Mouse (Mus musculus) cerebellum, adult 2 months (tissue): ENCODE results near the gene Mapre3. TPM values are rescaled to one million over a fixed set of nuclear protein-coding genes. Genes with fewer than 3 reads are reported as not detected.

Source experiments
- DNase-seq, 2 experiments: peaks; one replicate each; pipeline ENCODE4 v3.0.0; 2021
- H3K27ac ChIP-seq: fragments of 200-500 bp; 2 replicates; pipeline ENCODE4 v1.5.1; 2012; ENCODE audit warnings: low read length, control low read depth, inconsistent platforms; ENCODE audit not compliant: insufficient read depth
- H3K27me3 ChIP-seq: fragments of 200-500 bp; 2 replicates; pipeline ENCODE4 v1.6.1; 2012; ENCODE audit warnings: inconsistent platforms, mild to moderate bottlenecking, low read length, moderate library complexity; ENCODE audit not compliant: control insufficient read depth, insufficient read depth
- H3K4me1 ChIP-seq: fragments of 200-500 bp; 2 replicates; pipeline ENCODE4 v1.6.1; 2011; ENCODE audit warnings: low read length; ENCODE audit not compliant: control insufficient read depth, insufficient read depth
- H3K4me3 ChIP-seq: fragments of 200-500 bp; replicated peaks from 2 replicates; pipeline ENCODE3; 2011; ENCODE audit warnings: mild to moderate bottlenecking, low read depth, low read length, control low read depth; ENCODE audit not compliant: insufficient read depth
- CTCF ChIP-seq: fragments of 200-500 bp; IDR thresholded peaks from 2 replicates; pipeline ENCODE4 v1.5.1; 2011; ENCODE audit warnings: low read depth, mild to moderate bottlenecking, control low read depth, low read length, moderate library complexity, borderline replicate concordance; ENCODE audit not compliant: insufficient read depth
- POLR2A ChIP-seq: fragments of 200-500 bp; IDR thresholded peaks from 2 replicates; pipeline ENCODE4 v1.6.1; 2011; ENCODE audit warnings: low read length, control low read depth, borderline replicate concordance; ENCODE audit not compliant: insufficient read depth
- WGBS: fragments of 180-500 bp; shearing (Covaris S2); methylation state at CpG from one replicate; pipeline ENCODE4 v1.1.7; 2018; 5-methylcytosine and 5-hydroxymethylcytosine counted together
- polyA plus RNA-seq: library from polyadenylated mRNA; depleted of rRNA; stranded (reverse); fragments of >200 nt; gene quantifications from 2 replicates; pipeline ENCODE4 v1.2.3, GENCODE M21; 2012; rRNA removed

Gene Mapre3
- 276 and 288 TPM in 2 replicates for polyA plus RNA-seq

- Histone ChIP-seq H3K4me3 (peak within 1 kb of the TSS; percentile 92), H3K4me1 (peaks cover 21% of the 10 kb centered on the region), H3K27ac (peak within 1 kb of the TSS; percentile 80), H3K27me3 (no peaks in the 10 kb centered on the region)
- WGBS = under 1% methylated on average over 59 of the region's 59 CpGs
- DNase-seq = peak; percentile 93 to 96
- peak; percentile 45; the same call in 1 of the 2 replicates for TF ChIP-seq POLR2A
- no peak for TF ChIP-seq CTCF
Observed at GRCm38 (mm10) chr5:30814424-30815119, at the start of gene Mapre3. Gene Mapre3, plus strand, starts transcription at chr5:30814641.

GRCm38 (mm10) chr5:30765596-30766370, 48.7 kb upstream of the Mapre3 start:
- Histone ChIP-seq H3K27ac (no peak overlapping the region), H3K4me1 (peaks cover 17% of the 10 kb centered on the region), H3K4me3 (no peak overlapping the region), H3K27me3 (no peaks in the 10 kb centered on the region)
- no peak for DNase-seq
- WGBS = 75% methylated on average over 12 of the region's 12 CpGs
- TF ChIP-seq POLR2A = no peak
- TF ChIP-seq CTCF = no peak

DNA sequence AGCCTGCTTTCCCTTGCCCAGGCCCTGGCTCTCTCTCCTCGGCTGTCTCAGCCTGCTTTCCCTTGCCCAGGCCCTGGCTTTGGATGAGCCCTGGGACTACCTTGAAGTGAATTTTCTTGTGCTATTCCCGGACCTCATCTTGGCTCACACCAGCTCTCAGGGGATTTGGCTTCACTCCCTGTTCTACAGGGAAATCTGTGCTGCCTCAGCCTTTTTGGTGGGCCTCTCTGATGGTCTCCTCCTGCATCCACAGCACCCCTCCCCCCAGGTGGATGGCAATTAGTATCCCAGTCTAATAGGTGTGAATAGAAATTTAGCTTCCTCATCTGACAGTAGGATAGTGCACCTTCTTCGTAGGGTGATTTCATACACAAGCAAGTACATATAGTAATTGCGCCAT, 46.4 kb upstream of the Mapre3 start:
- Histone ChIP-seq H3K27ac (peak overlapping the region; percentile 16), H3K4me3 (no peak overlapping the region), H3K4me1 (peaks cover 17% of the 10 kb centered on the region), H3K27me3 (no peaks in the 10 kb centered on the region)
- TF ChIP-seq POLR2A (no peak), CTCF (no peak)
- WGBS = 35% methylated on average over 4 of the region's 4 CpGs
- peak in 1 of 2 experiments; percentile 18 for DNase-seq

- Histone ChIP-seq H3K4me1 (peaks cover 17% of the 10 kb centered on the region), H3K27ac (no peak overlapping the region), H3K27me3 (no peaks in the 10 kb centered on the region), H3K4me3 (no peak overlapping the region)
- peak; percentile 37 to 41 for DNase-seq
- TF ChIP-seq POLR2A (no peak), CTCF (no peak)
- 9% methylated on average over 9 of the region's 9 CpGs for WGBS
Observed at GRCm38 (mm10) chr5:30768598-30768997, 45.8 kb upstream of the Mapre3 start.

- Histone ChIP-seq H3K4me3 (no peak overlapping the region), H3K27ac (no peak overlapping the region), H3K4me1 (peaks cover 17% of the 10 kb centered on the region), H3K27me3 (no peaks in the 10 kb centered on the region)
- TF ChIP-seq POLR2A (no peak), CTCF (no peak)
- 67% methylated on average over 9 of the region's 9 CpGs for WGBS
- DNase-seq = no peak
Observed at GRCm38 (mm10) chr5:30769075-30769474, 45.4 kb upstream of the Mapre3 start.

DNA sequence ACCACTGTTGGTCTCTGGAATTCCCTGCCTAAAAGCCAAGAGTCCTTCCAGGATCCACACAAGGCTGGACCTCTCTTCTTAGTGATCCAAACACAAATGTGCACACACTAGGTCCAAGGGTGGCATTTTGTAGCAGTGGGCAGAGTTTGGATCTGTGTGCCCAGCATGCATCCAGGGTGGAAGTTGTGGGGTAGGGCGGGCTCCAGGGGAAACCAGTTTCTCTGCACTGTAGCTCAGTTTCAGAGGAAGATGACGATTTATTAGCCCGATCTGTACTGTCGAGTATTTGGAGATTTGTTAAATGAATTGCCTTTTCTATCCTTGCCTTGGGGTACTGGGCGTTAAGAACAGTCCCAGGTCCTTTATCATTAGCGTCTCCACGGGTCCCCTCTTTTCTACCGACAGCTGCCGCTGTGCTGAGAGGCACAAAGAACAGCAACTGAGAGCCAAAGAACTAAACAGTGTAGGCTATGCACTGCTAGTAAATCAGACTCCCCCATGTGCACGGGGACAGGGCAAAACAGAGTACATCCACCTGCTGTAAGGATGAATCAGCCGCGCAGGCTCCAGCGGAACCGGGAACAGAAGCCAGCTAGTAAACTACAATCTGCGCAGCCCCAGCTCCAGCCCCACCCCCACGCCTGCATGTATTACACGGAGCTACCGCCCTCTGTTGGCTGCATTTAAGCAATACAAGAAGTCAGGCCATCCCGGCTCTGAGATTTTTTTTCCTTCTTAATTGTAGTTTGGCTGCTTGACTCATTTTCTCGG, 39.7 kb upstream of the Mapre3 start:
- no peaks in the 10 kb centered on the region for H3K27me3 ChIP-seq
- DNase-seq = peak; percentile 93
- TF ChIP-seq POLR2A (no peak), CTCF (peak; percentile 92)
- WGBS = 7% methylated on average over 20 of the region's 20 CpGs
- peak overlapping the region; percentile 58 for H3K4me3 ChIP-seq
- no peaks in the 10 kb centered on the region for H3K4me1 ChIP-seq
- H3K27ac ChIP-seq = 0 out of 2 replicates have a peak overlapping the region, but pooled peaks have one; percentile 45

GRCm38 (mm10) chr5:30780699-30781098, 33.7 kb upstream of the Mapre3 start:
- TF ChIP-seq POLR2A (no peak), CTCF (no peak)
- no peaks in the 10 kb centered on the region for H3K27me3 ChIP-seq
- peaks cover 6% of the 10 kb centered on the region for H3K4me1 ChIP-seq
- 43% methylated on average over 9 of the region's 9 CpGs for WGBS
- H3K4me3 ChIP-seq = no peak overlapping the region
- DNase-seq = no peak
- no peak overlapping the region for H3K27ac ChIP-seq
